Mouse (Mus musculus): ENCODE measurements around the gene Zdhhc11.

- TF ChIP-seq POLR2A (IDR thresholded peaks at IDR 0.05; ENCODE audit: insufficient read depth, low read depth, low read length): no peak; the same call in 1 of the 2 replicates
- TF ChIP-seq EP300 (IDR thresholded peaks at IDR 0.05; ENCODE audit: insufficient read depth, low read depth, low read length): 0 out of 2 replicates have a peak, but pooled peaks have one; percentile 26
These were observed 46.4 kb downstream of the Zdhhc11 start for GRCm38 (mm10) chr13:74009791-74010614.
